Mouse (Mus musculus) embryonic fibroblast, embryonic 13.5 days (primary cell): ENCODE data around the gene Sfxn5.

Experiments used
- CTCF ChIP-seq: IDR thresholded peaks from 2 replicates; pipeline ENCODE4 v1.5.1; 2011; ENCODE audit warnings: mild to moderate bottlenecking, control low read depth, low read length, moderate library complexity, borderline replicate concordance; ENCODE audit not compliant: insufficient read depth
- POLR2A ChIP-seq: IDR thresholded peaks from 2 replicates; pipeline ENCODE4 v1.6.1; 2011; ENCODE audit warnings: low read depth, mild to moderate bottlenecking, control low read depth, low read length, moderate library complexity

DNA sequence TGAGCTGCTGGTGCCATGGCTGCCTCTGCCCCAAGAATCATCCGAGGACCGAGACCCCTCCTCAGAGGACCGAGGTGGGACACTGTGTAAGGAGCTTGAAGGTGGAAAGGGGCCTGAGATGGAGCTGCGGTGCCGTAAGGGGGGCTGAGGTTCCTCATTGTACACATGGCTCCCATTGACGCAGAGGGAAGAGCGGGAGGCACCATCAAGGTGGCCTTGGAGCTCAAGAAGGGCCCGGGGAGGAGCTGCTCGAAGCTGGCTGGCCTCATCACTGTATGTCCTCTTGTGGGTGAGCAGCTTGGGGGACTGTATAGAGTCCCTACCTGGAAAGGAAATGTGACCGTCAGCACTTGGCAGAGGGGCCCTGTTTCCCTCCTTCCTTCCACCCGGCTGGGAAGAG is 14.9 kb upstream of the Sfxn5 start:
- TF ChIP-seq POLR2A: no peak
- TF ChIP-seq CTCF: no peak
